Mouse (Mus musculus) embryonic facial prominence, embryonic 14.5 days (tissue): ENCODE measurements around the gene Cxcl5. TPM values are rescaled to one million over a fixed set of nuclear protein-coding genes. Genes with fewer than 3 reads are reported as not detected.

Source experiments
- ATAC-seq: fragments of 200-750 bp; cut with Nextera tagmentation; 2 replicates; pipeline ENCODE4 v1.8.0; 2017; ENCODE audit warnings: low read depth, moderate number of reproducible peaks, moderate TSS enrichment
- DNase-seq: peaks from one replicate; pipeline ENCODE4 v3.0.0-alpha.2; 2015; ENCODE audit warnings: low spot score
- H3K27ac ChIP-seq: fragments of 300-500 bp; sonication (generic); replicated peaks from 2 replicates; pipeline ENCODE4 v1.5.1; 2014; ENCODE audit warnings: low read depth, mild to moderate bottlenecking, low read length, moderate library complexity
- H3K27me3 ChIP-seq: fragments of 300-500 bp; sonication (generic); replicated peaks from 2 replicates; pipeline ENCODE4 v1.6.1; 2014; ENCODE audit warnings: low read length; ENCODE audit not compliant: control insufficient read depth, insufficient read depth
- H3K36me3 ChIP-seq: fragments of 300-500 bp; sonication (generic); 2 replicates; pipeline ENCODE4 v1.6.1; 2014; ENCODE audit warnings: low read length, mixed read lengths; ENCODE audit not compliant: control insufficient read depth, insufficient read depth
- H3K4me1 ChIP-seq: fragments of 300-500 bp; sonication (generic); 2 replicates; pipeline ENCODE4 v1.6.1; 2014; ENCODE audit warnings: antibody characterized with exemption, low read length; ENCODE audit not compliant: control insufficient read depth, insufficient read depth
- H3K4me2 ChIP-seq: fragments of 300-500 bp; sonication (generic); 2 replicates; pipeline ENCODE4 v1.6.1; 2014; ENCODE audit warnings: low read depth, mild to moderate bottlenecking, low read length, moderate library complexity, mixed read lengths
- H3K4me3 ChIP-seq: fragments of 300-500 bp; sonication (generic); 2 replicates; pipeline ENCODE4 v1.5.1; 2014; ENCODE audit warnings: low read depth, mild to moderate bottlenecking, low read length
- H3K9ac ChIP-seq: fragments of 300-500 bp; sonication (generic); 2 replicates; pipeline ENCODE4 v1.6.1; 2014; ENCODE audit warnings: low read depth, mild to moderate bottlenecking, low read length, moderate library complexity, mixed read lengths
- H3K9me3 ChIP-seq: fragments of 300-500 bp; sonication (generic); 2 replicates; pipeline ENCODE4 v1.6.1; 2016; ENCODE audit warnings: low read length; ENCODE audit not compliant: control insufficient read depth
- WGBS: fragments of 180-500 bp; shearing (Covaris S2); extraction: QIAGEN DNeasy Blood & Tissue Kit; methylation state at CpG from one replicate; pipeline ENCODE4 v1.1.7; 2014; 5-methylcytosine and 5-hydroxymethylcytosine counted together
- polyA plus RNA-seq: library from polyadenylated mRNA; unstranded; fragments of >200 nt; fragmentation: Nextera tagmentation; extraction: Ambion mirVana; gene quantifications from 2 replicates; pipeline ENCODE4 v1.2.1, GENCODE M21; 2014

Cxcl5 gene
- polyA plus RNA-seq, 1 experiment from 2014 or later, result 2.0 TPM

DNA sequence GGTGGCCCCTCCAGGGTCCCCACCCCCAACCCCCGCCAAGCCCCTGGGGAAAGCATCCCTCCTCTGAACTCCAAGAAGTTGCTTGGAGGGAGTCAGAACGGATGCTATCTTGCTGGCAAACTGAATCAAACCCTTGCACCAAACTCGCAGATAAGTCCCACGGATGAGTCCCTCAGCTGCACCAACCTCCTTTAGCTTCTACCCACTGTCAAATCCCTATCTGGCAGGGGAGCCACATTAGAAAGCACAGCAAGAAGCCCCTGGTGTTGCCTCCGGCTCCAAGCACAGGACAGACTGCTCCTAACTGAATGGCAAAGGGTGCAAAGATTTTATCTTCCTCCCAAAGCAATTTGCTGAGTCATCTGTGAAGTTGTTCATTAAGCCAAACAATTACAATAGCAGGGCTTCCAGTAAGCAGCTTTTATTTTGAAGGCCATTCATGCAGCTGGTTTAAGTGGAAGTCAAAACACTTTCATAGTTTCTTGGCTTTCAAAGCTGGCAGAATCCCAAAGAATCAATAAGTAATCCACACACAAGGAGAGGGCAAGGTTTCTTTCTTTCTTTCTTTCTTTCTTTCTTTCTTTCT, 1.0 kb upstream of the Cxcl5 start:
- Histone ChIP-seq H3K4me3 (no peak overlapping the region), H3K9ac (no peak overlapping the region), H3K27me3 (peaks cover 7% of the 10 kb centered on the region), H3K36me3 (no peaks in the 10 kb centered on the region), H3K27ac (no peak overlapping the region; the same call in 1 of the 2 replicates), H3K4me1 (peaks cover 29% of the 10 kb centered on the region), H3K4me2 (peak overlapping the region; percentile 13; the same call in 1 of the 2 replicates), H3K9me3 (no peaks in the 10 kb centered on the region)
- WGBS, result 32% methylated on average over 4 of the region's 5 CpGs
- ATAC-seq (no peak), DNase-seq (peak; percentile 84)

DNA sequence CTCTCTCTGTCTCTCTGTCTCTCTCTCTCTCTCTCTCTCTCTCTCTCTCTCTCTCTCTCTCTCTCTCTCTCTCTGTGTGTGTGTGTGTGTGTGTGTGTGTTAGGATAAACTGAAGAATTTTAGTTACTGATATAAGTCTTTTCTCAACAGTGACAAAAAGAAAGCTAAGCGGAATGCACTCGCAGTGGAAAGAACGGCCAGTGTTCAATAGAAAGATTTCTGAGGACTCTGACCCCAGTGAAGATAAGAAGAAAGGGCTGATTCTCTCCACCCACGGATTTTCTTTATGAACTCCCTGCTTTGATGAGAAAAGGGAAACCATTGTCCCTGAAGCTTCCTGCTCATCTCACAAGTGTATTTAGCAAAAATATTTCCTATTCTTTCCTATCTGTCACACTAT, 1.1 kb downstream of the Cxcl5 start:
- DNase-seq, result no peak
- H3K4me3 ChIP-seq, result no peak overlapping the region
- H3K9me3 ChIP-seq, result no peaks in the 10 kb centered on the region
- H3K36me3 ChIP-seq, result no peaks in the 10 kb centered on the region
- ATAC-seq, result no peak
- H3K27ac ChIP-seq, result no peak overlapping the region
- H3K9ac ChIP-seq, result no peak overlapping the region
- H3K4me2 ChIP-seq, result no peak overlapping the region
- peaks cover 7% of the 10 kb centered on the region for H3K27me3 ChIP-seq
- WGBS, result 61% methylated on average over 4 of the region's 4 CpGs
- H3K4me1 ChIP-seq, result peaks cover 34% of the 10 kb centered on the region

DNA sequence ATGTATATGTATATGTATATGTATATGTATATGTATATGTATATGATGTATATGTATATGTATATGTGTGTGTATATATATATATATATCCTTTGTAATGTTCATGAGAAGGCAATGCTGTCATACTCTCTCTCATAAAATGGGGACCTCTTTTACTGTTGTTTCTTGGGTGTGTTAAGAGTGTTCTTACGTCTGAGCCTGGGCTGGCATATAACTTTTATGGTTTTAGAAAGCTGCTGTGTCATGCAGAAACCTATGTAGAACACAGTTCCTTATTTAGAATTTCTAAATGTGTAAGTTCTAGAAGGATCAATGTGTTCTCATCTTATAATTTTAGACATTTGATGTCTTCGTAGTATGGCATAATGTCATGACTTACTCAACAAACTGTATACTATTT, 1.7 kb downstream of the Cxcl5 start:
- WGBS, result 91% methylated on average over 2 of the region's 2 CpGs
- no peak for DNase-seq
- no peak for ATAC-seq
- Histone ChIP-seq H3K9me3 (no peaks in the 10 kb centered on the region), H3K9ac (no peak overlapping the region), H3K27ac (no peak overlapping the region), H3K4me1 (peaks cover 34% of the 10 kb centered on the region), H3K27me3 (peaks cover 7% of the 10 kb centered on the region), H3K4me2 (no peak overlapping the region), H3K36me3 (no peaks in the 10 kb centered on the region), H3K4me3 (no peak overlapping the region)

DNA sequence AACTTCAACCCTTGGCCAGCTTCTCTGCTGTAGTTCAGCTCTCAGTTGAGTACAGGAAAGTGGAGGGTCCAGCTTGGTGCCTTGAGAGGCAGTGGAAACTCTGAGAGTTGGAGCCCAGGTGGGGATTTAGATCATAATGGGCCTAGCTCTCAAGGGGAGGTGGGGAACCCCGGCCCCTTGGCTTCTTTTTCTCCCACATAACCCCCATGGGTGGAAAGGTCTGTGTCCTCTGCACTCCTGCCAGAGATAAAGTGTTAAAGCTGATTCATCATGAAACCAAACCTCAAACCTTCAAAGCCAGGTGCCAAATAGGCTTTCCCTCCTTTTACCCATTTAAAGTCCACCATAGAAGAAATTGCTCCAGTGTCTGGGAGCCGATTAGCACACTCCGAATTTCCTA, 2.7 kb downstream of the Cxcl5 start:
- 80% methylated on average over 3 of the region's 3 CpGs for WGBS
- DNase-seq, result no peak

DNA sequence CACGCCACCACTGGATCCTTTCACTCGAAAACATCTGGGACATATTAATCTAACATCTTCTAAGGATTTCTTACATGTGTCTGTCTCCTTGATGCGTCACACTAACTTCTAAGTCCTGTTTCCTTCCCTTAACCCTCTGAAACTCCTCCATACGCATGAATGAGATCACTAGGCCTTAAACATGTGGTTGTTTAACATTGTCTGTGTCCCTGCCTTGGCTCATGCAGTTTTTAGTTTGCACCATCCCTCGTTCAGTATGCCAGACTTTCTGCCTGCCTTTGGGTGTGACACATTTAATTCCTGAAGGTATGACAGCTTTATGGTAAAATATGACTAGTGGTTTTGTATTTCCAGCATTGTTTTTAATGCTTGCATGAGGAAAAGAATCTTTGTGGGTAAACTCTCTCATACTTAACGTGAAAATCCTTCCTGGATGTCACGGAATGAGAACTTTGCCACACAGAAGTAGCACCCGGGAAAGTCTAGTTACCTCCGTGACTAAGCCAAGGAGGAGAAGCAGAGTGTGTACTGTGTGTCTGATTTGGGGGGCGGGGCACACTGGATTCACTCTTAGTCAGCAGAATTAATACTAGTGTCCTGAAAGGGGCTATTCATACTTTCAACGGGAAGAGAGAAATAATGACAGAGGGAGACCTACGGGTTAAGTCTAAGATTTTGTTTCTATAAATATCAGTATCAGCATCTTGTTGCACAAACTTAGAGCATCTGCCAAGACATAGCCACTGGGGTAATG, 4.9 kb downstream of the Cxcl5 start:
- H3K9me3 ChIP-seq, result no peaks in the 10 kb centered on the region
- no peak overlapping the region for H3K4me2 ChIP-seq
- no peak overlapping the region for H3K9ac ChIP-seq
- no peak overlapping the region for H3K27ac ChIP-seq
- ATAC-seq, result no peak
- no peaks in the 10 kb centered on the region for H3K36me3 ChIP-seq
- no peak for DNase-seq
- peaks cover 7% of the 10 kb centered on the region for H3K27me3 ChIP-seq
- WGBS, result 50% methylated on average over 12 of the region's 12 CpGs
- H3K4me1 ChIP-seq, result peaks cover 10% of the 10 kb centered on the region; the same call in 1 of the 2 replicates
- H3K4me3 ChIP-seq, result no peak overlapping the region

More for the DNA sequence above, 2.7 kb downstream of the Cxcl5 start:
- Histone ChIP-seq H3K27ac (no peak overlapping the region), H3K27me3 (peaks cover 7% of the 10 kb centered on the region), H3K9ac (no peak overlapping the region), H3K4me3 (no peak overlapping the region), H3K9me3 (no peaks in the 10 kb centered on the region), H3K4me1 (peaks cover 29% of the 10 kb centered on the region), H3K36me3 (no peaks in the 10 kb centered on the region), H3K4me2 (no peak overlapping the region)
- no peak for ATAC-seq

DNA sequence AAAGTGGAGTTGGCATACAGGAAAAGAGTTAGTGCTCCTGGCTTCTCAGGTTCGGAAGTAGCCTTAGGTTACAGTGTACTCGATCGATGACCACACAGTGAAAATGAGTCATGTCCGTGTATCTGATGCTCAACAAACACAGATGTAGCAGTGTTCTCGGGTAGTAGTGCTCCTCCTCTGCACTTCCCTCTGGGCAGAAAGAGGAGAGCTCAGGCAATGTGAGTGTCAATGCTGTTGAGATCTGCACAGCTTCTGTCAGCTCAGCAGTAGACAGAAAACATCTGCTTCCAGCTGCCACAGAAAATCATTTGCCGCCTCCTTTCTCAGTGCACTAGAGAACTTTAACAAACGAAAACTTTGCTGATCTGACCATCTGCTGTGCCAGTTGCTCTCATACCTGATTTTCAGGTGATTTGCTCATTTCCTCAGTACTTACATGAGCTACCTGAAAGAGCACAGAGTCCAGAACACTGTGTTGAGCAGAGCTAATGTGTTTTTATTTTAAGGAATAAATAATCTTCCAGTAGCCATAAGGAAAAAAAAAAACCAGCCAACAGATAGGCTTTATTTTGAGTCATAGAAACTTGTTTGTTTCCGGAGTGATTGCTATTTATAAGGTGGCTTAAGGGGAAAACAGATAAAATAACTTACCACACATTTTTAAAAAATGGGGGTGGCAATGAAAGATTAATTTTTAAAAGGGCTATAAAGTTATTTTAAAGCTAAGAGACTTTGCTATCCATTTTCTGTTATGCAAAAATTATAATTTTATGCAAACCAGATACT, 6.9 kb downstream of the Cxcl5 start:
- H3K4me1 ChIP-seq, result 0 out of 2 replicates have a peak, but pooled peaks cover 5% of the 10 kb centered on the region
- 57% methylated on average over 8 of the region's 8 CpGs for WGBS
- ATAC-seq, result no peak
- no peak overlapping the region for H3K4me3 ChIP-seq
- H3K4me2 ChIP-seq, result no peak overlapping the region
- H3K27me3 ChIP-seq, result no peaks in the 10 kb centered on the region
- no peaks in the 10 kb centered on the region for H3K36me3 ChIP-seq
- no peak overlapping the region for H3K9ac ChIP-seq
- H3K9me3 ChIP-seq, result no peaks in the 10 kb centered on the region
- peak; percentile 48 for DNase-seq
- no peak overlapping the region for H3K27ac ChIP-seq

DNA sequence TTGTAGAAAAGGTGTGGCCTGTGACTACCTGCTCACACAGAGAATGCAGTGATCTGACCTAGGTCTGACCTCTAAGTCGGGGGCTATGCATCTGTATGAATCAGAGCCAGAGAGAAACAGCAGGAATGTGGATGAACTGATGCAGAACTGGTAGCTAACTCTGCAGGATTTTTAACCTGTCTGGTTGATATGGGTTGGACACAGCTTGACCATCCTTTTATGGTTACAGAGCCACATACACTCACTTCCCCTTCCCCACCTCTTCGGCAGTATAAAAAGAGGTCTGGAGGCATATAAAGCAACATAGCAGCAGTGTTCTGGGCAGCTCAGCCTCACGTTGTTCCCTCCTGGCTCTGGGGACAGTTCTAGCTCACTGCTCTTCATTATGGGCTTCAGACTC, 9.1 kb downstream of the Cxcl5 start, which contains the start of gene Ppbp:
Ppbp (plus strand) TSS at position 301 of the 400 bp plus-strand sequence.
- H3K27me3 ChIP-seq, result no peaks in the 10 kb centered on the region
- H3K4me2 ChIP-seq, result no peak within 1 kb of the TSS
- no peak within 1 kb of the TSS for H3K4me3 ChIP-seq
- ATAC-seq (no peak), DNase-seq (no peak)
- no peak within 1 kb of the TSS for H3K27ac ChIP-seq
- no peaks in the 10 kb centered on the region for H3K36me3 ChIP-seq
- H3K9me3 ChIP-seq, result no peaks in the 10 kb centered on the region
- H3K4me1 ChIP-seq, result peaks cover 5% of the 10 kb centered on the region; the same call in 1 of the 2 replicates
- WGBS, result 51% methylated on average over 3 of the region's 3 CpGs
- no peak within 1 kb of the TSS for H3K9ac ChIP-seq

DNA sequence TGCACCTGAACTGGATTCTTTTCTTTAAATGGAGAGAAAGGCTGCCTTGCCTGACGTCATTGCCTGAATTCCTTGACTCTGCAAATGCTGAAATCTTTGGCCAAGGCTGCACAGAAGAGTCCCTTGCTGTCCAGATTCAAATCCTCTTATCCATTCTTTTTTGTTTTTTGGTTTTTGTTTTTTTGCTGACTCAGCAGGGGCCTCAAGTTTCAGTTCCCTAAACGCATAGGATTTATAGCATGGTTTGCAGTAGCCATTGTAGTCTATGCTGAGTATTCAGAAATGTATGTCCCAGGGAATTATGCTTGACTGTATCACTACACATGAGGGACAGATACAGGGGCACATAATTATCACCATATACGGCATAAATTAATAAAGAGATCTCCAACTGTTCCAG, 12.2 kb downstream of the Cxcl5 start:
- ATAC-seq, result no peak
- Histone ChIP-seq H3K27ac (no peak overlapping the region), H3K27me3 (no peaks in the 10 kb centered on the region), H3K36me3 (no peaks in the 10 kb centered on the region), H3K4me1 (no peaks in the 10 kb centered on the region; the same call in 1 of the 2 replicates), H3K9me3 (no peaks in the 10 kb centered on the region), H3K4me2 (no peak overlapping the region), H3K4me3 (no peak overlapping the region), H3K9ac (no peak overlapping the region)
- 69% methylated on average over 3 of the region's 3 CpGs for WGBS
- DNase-seq, result no peak
